Mouse (Mus musculus) WW6 (cell line): ENCODE data around the gene Tlx3.
A peak's percentile ranks its signal among the peaks of the same experiment; 100 is the strongest.

Source experiments
- DNase-seq: peaks from one replicate; pipeline ENCODE4 v3.0.0-alpha.2; 2013; ENCODE audit warnings: low read depth, low spot score

Gene Tlx3

GRCm38 (mm10) chr11:33197673-33198072 lies 5.7 kb downstream of the Tlx3 start:
- DNase-seq = no peak

GRCm38 (mm10) chr11:33197133-33197514 lies 6.3 kb downstream of the Tlx3 start:
- DNase-seq = no peak

GRCm38 (mm10) chr11:33196447-33197132 lies 6.8 kb downstream of the Tlx3 start:
- DNase-seq = no peak

- no peak for DNase-seq
These were observed 7.6 kb downstream of the Tlx3 start for GRCm38 (mm10) chr11:33195531-33196446.

- no peak for DNase-seq
These were observed 8.3 kb downstream of the Tlx3 start for GRCm38 (mm10) chr11:33195061-33195460.

GRCm38 (mm10) chr11:33193695-33194094 lies 9.7 kb downstream of the Tlx3 start:
- no peak for DNase-seq

- DNase-seq = no peak
These were observed 21.6 kb downstream of the Tlx3 start for GRCm38 (mm10) chr11:33181804-33182203.

GRCm38 (mm10) chr11:33180701-33181116 lies 22.7 kb downstream of the Tlx3 start:
- DNase-seq = no peak

GRCm38 (mm10) chr11:33179802-33180201 lies 23.6 kb downstream of the Tlx3 start:
- no peak for DNase-seq

- DNase-seq = no peak
These were observed 26.7 kb downstream of the Tlx3 start for GRCm38 (mm10) chr11:33176525-33177245.

- no peak for DNase-seq
These were observed 27.6 kb downstream of the Tlx3 start for GRCm38 (mm10) chr11:33175768-33176167.

- DNase-seq = no peak
These were observed 32.9 kb downstream of the Tlx3 start for GRCm38 (mm10) chr11:33170489-33170888.

- peak; percentile 100 for DNase-seq
These were observed 40.3 kb downstream of the Tlx3 start, which contains the start of gene Npm1 for GRCm38 (mm10) chr11:33162998-33163506. TSS of gene Npm1 (minus strand) at chr11:33163206.

- no peak for DNase-seq
These were observed 41.0 kb downstream of the Tlx3 start for GRCm38 (mm10) chr11:33162211-33162997.

- no peak for DNase-seq
These were observed 43.6 kb downstream of the Tlx3 start for GRCm38 (mm10) chr11:33159741-33160140.

- DNase-seq = no peak
These were observed 45.8 kb downstream of the Tlx3 start for GRCm38 (mm10) chr11:33157453-33158196.

- no peak for DNase-seq
These were observed 46.9 kb downstream of the Tlx3 start for GRCm38 (mm10) chr11:33156436-33157015.

- no peak for DNase-seq
These were observed 48.9 kb downstream of the Tlx3 start for GRCm38 (mm10) chr11:33154459-33154858.

- DNase-seq = no peak
These were observed 50.4 kb downstream of the Tlx3 start for GRCm38 (mm10) chr11:33152997-33153396.

GRCm38 (mm10) chr11:33151780-33152145 lies 51.6 kb downstream of the Tlx3 start:
- no peak for DNase-seq
